8 mouse cellular contexts compared by ENCODE assay signal in genomic region chr1:126683621-126684445, GRCm38 (mm10).
DNase-seq lines count a peak whose midpoint lies in the region; ATAC-seq lines count a peak whose summit lies in the region.

No protein-coding gene starts in this region.

- H3K9ac ChIP-seq in hindbrain, embryonic 15.5 days = no peak overlapping the region
- H3K9ac ChIP-seq in midbrain, embryonic 12.5 days (replicated peaks) = no peak overlapping the region

- peak overlapping the region; percentile 74 for H3K27ac ChIP-seq in hindbrain, embryonic 15.5 days (replicated peaks)
- H3K27ac ChIP-seq in midbrain, embryonic 12.5 days (replicated peaks) = peak overlapping the region; percentile 70

- peak; percentile 69 for DNase-seq in adrenal gland, postnatal 10 days
- peak; percentile 72 for DNase-seq in cerebellum, postnatal 14 days
- DNase-seq in gastrocnemius, postnatal 10 days = peak; percentile 64
- DNase-seq in left cerebral cortex, adult 11 months (ENCODE audit: low spot score) = peak; percentile 31
- no peak for DNase-seq in spleen, adult 12 weeks (ENCODE audit: low spot score)

- peaks cover 45% of the 10 kb centered on the region for H3K4me1 ChIP-seq in hindbrain, embryonic 15.5 days (replicated peaks)
- peaks cover 43% of the 10 kb centered on the region for H3K4me1 ChIP-seq in midbrain, embryonic 12.5 days

- H3K4me2 ChIP-seq in hindbrain, embryonic 15.5 days = no peak overlapping the region
- H3K4me2 ChIP-seq in midbrain, embryonic 12.5 days (replicated peaks) = no peak overlapping the region

- H3K36me3 ChIP-seq in hindbrain, embryonic 15.5 days = no peaks in the 10 kb centered on the region
- no peaks in the 10 kb centered on the region for H3K36me3 ChIP-seq in midbrain, embryonic 12.5 days

- no peaks in the 10 kb centered on the region for H3K27me3 ChIP-seq in hindbrain, embryonic 15.5 days
- peaks cover 8% of the 10 kb centered on the region; the same call in 1 of the 2 replicates for H3K27me3 ChIP-seq in midbrain, embryonic 12.5 days

- 14% methylated on average over 11 of the region's 11 CpGs for WGBS in hindbrain, embryonic 15.5 days
- WGBS in midbrain, embryonic 12.5 days = 29% methylated on average over 11 of the region's 11 CpGs

- H3K4me3 ChIP-seq in hindbrain, embryonic 15.5 days = no peak overlapping the region
- H3K4me3 ChIP-seq in midbrain, embryonic 12.5 days = no peak overlapping the region

- peak; percentile 86 for ATAC-seq in hindbrain, embryonic 15.5 days (ENCODE audit: low FRiP score, low read depth)
- peak; percentile 48 for ATAC-seq in midbrain, embryonic 12.5 days (ENCODE audit: low FRiP score, low read depth)
- ATAC-seq in erythroid progenitor cell, adult 5-6 weeks (replicated peaks; ENCODE audit: low FRiP score, poor library complexity, severe bottlenecking) = no peak

- H3K9me3 ChIP-seq in hindbrain, embryonic 15.5 days = no peaks in the 10 kb centered on the region
- no peaks in the 10 kb centered on the region for H3K9me3 ChIP-seq in midbrain, embryonic 12.5 days
